Mouse (Mus musculus) CH12.LX (cell line): ENCODE measurements at regions not wholly inside any gene's neighbourhood (a gene's known extent, or its start where the extent isn't known, plus 50 kb on each side); places are given as distances from the start of the nearest gene placed in this dataset.

Experiments
- DNase-seq: peaks from one replicate; pipeline ENCODE4 v3.0.0-alpha.2; 2013; ENCODE audit errors: extremely low read depth
- H3K27ac ChIP-seq: 2 replicates; pipeline ENCODE4 v1.5.1; 2012; ENCODE audit warnings: low read depth, mild to moderate bottlenecking, control low read depth, moderate library complexity; ENCODE audit not compliant: insufficient read depth
- H3K27me3 ChIP-seq: replicated peaks from 2 replicates; pipeline ENCODE3; 2012; ENCODE audit warnings: inconsistent platforms
- H3K36me3 ChIP-seq, 2 experiments: replicated peaks in 1 of 2; 2 replicates each; pipeline versions ENCODE3 to v1.6.1; 2012; ENCODE audit warnings: inconsistent platforms in 1 of 2, low read length in 1 of 2, mild to moderate bottlenecking in 1 of 2, mixed read lengths in 1 of 2, moderate library complexity in 1 of 2; ENCODE audit not compliant: control insufficient read depth in 1 of 2, insufficient read depth in 1 of 2
- H3K4me1 ChIP-seq, 2 experiments: 2 replicates each; pipeline ENCODE4 v1.6.1; 2012; ENCODE audit warnings: inconsistent platforms in 1 of 2, moderate library complexity in 1 of 2; ENCODE audit not compliant: insufficient read depth in 2 of 2, control insufficient read depth in 1 of 2
- H3K4me2 ChIP-seq: 2 replicates; pipeline ENCODE4 v1.6.1; 2012; ENCODE audit warnings: low read depth, mild to moderate bottlenecking, control low read depth; ENCODE audit not compliant: poor library complexity, insufficient read depth, severe bottlenecking
- H3K4me3 ChIP-seq, 3 experiments: fragments of 150-350 bp in 1 of 3; sonication (generic) in 1 of 3; replicated peaks in 1 of 3; 2 replicates each; pipeline versions ENCODE3 to v1.5.1; 2011 to 2012; ENCODE audit warnings: low read depth in 2 of 3, low read length in 2 of 3, mild to moderate bottlenecking in 2 of 3, moderate library complexity in 2 of 3, control low read depth in 1 of 3, improper control_type of control experiment in 1 of 3, inconsistent platforms in 1 of 3, mixed read lengths in 1 of 3; ENCODE audit not compliant: poor library complexity in 1 of 3
- H3K79me2 ChIP-seq: replicated peaks from 2 replicates; pipeline ENCODE4 v1.6.1; 2012; ENCODE audit warnings: mild to moderate bottlenecking, moderate library complexity; ENCODE audit not compliant: control insufficient read depth, poor library complexity, insufficient read depth, severe bottlenecking; ENCODE audit errors: extremely low read depth
- H3K9ac ChIP-seq: 2 replicates; pipeline ENCODE4 v1.6.1; 2012; ENCODE audit warnings: low read depth, mild to moderate bottlenecking, control low read depth, moderate library complexity; ENCODE audit not compliant: insufficient read depth
- H3K9me3 ChIP-seq: replicated peaks from 2 replicates; pipeline ENCODE3; 2012; ENCODE audit warnings: low read length, inconsistent platforms, mixed read lengths
- CHD1 ChIP-seq: IDR thresholded peaks from 2 replicates; pipeline ENCODE4 v1.6.1; 2012; ENCODE audit warnings: low read depth, low read length, improper control_type of control experiment, inconsistent platforms
- CHD2 ChIP-seq: IDR thresholded peaks from 2 replicates; pipeline ENCODE4 v1.6.1; 2011; ENCODE audit warnings: low read length, improper control_type of control experiment
- CTCF ChIP-seq, 2 experiments: IDR thresholded peaks in 1 of 2; conservative IDR thresholded peaks in 1 of 2; 2 replicates each; pipeline ENCODE4 v1.5.1; 2011 to 2012; ENCODE audit warnings: low read depth in 2 of 2, low read length in 2 of 2, improper control_type of control experiment in 1 of 2, inconsistent platforms in 1 of 2, mild to moderate bottlenecking in 1 of 2, moderate library complexity in 1 of 2
- E2F4 ChIP-seq: IDR thresholded peaks from 2 replicates; pipeline ENCODE4 v1.6.1; 2011; ENCODE audit warnings: low read depth, low read length, improper control_type of control experiment; ENCODE audit not compliant: insufficient replicate concordance
- ETS1 ChIP-seq: conservative IDR thresholded peaks from 2 replicates; pipeline ENCODE4 v1.6.1; 2012; ENCODE audit warnings: low read depth, mild to moderate bottlenecking, inconsistent platforms, low read length, improper control_type of control experiment, moderate library complexity
- GABPA ChIP-seq: IDR thresholded peaks from 2 replicates; pipeline ENCODE4 v1.6.1; 2012; ENCODE audit warnings: low read depth, low read length, improper control_type of control experiment, inconsistent platforms; ENCODE audit not compliant: insufficient replicate concordance
- HCFC1 ChIP-seq: IDR thresholded peaks from 2 replicates; pipeline ENCODE4 v1.6.1; 2012; ENCODE audit warnings: low read depth, mild to moderate bottlenecking, inconsistent platforms, low read length, improper control_type of control experiment
- IRF4 ChIP-seq: IDR thresholded peaks from 2 replicates; pipeline ENCODE4 v1.6.1; 2014; ENCODE audit warnings: low read depth, mild to moderate bottlenecking, inconsistent platforms, low read length, improper control_type of control experiment
- JUND ChIP-seq: conservative IDR thresholded peaks from 2 replicates; pipeline ENCODE4 v1.6.1; 2011; ENCODE audit warnings: low read depth, low read length, improper control_type of control experiment
- KAT2A ChIP-seq: IDR thresholded peaks from 2 replicates; pipeline ENCODE4 v1.6.1; 2012; ENCODE audit warnings: low read length, improper control_type of control experiment, inconsistent platforms; ENCODE audit not compliant: insufficient replicate concordance
- MAX ChIP-seq: IDR thresholded peaks from 2 replicates; pipeline ENCODE4 v1.6.1; 2011; ENCODE audit warnings: low read length, improper control_type of control experiment
- MAZ ChIP-seq: IDR thresholded peaks from 2 replicates; pipeline ENCODE4 v1.6.1; 2012; ENCODE audit warnings: low read depth, mild to moderate bottlenecking, inconsistent platforms, low read length, improper control_type of control experiment, moderate library complexity
- MXI1 ChIP-seq: IDR thresholded peaks from 2 replicates; pipeline ENCODE4 v1.6.1; 2011; ENCODE audit warnings: mild to moderate bottlenecking, low read depth, low read length, improper control_type of control experiment
- MYC ChIP-seq: IDR thresholded peaks from 2 replicates; pipeline ENCODE4 v1.6.1; 2011; ENCODE audit warnings: low read depth, mild to moderate bottlenecking, improper control_type of control experiment, low read length
- NELFE ChIP-seq: IDR thresholded peaks from 2 replicates; pipeline ENCODE4 v1.6.1; 2011; ENCODE audit warnings: low read depth, low read length, improper control_type of control experiment
- NRF1 ChIP-seq: IDR thresholded peaks from 2 replicates; pipeline ENCODE4 v1.6.1; 2014; ENCODE audit warnings: low read depth, mild to moderate bottlenecking, inconsistent platforms, low read length, improper control_type of control experiment, moderate library complexity
- PAX5 ChIP-seq: IDR thresholded peaks from 2 replicates; pipeline ENCODE4 v1.6.1; 2012; ENCODE audit warnings: low read length, inconsistent platforms, mixed read lengths
- POLR2AphosphoS2 ChIP-seq: IDR thresholded peaks from 2 replicates; pipeline ENCODE4 v1.6.1; 2011; ENCODE audit warnings: low read depth, low read length, improper control_type of control experiment
- RAD21 ChIP-seq: IDR thresholded peaks from 2 replicates; pipeline ENCODE4 v1.6.1; 2011; ENCODE audit warnings: low read depth, mild to moderate bottlenecking, low read length, improper control_type of control experiment, moderate library complexity
- RCOR1 ChIP-seq: conservative IDR thresholded peaks from 2 replicates; pipeline ENCODE4 v1.6.1; 2012; ENCODE audit warnings: low read depth, mild to moderate bottlenecking, inconsistent platforms, low read length, improper control_type of control experiment
- USF1 ChIP-seq: IDR thresholded peaks from 2 replicates; pipeline ENCODE4 v1.6.1; 2014; ENCODE audit warnings: low read depth, mild to moderate bottlenecking, inconsistent platforms, low read length, improper control_type of control experiment
- ZC3H11A ChIP-seq: IDR thresholded peaks from 2 replicates; pipeline ENCODE4 v1.6.1; 2012; ENCODE audit warnings: low read depth, mild to moderate bottlenecking, inconsistent platforms, low read length, improper control_type of control experiment
- ZKSCAN1 ChIP-seq: IDR thresholded peaks from 2 replicates; pipeline ENCODE4 v1.6.1; 2012; ENCODE audit warnings: low read depth, inconsistent platforms, low read length, improper control_type of control experiment, borderline replicate concordance
- ZMIZ1 ChIP-seq: IDR thresholded peaks from 2 replicates; pipeline ENCODE4 v1.6.1; 2012; ENCODE audit warnings: low read depth, mild to moderate bottlenecking, inconsistent platforms, low read length, improper control_type of control experiment
- ZNF384 ChIP-seq: IDR thresholded peaks from 2 replicates; pipeline ENCODE4 v1.6.1; 2012; ENCODE audit warnings: low read depth, low read length, improper control_type of control experiment, inconsistent platforms
- dilution Hi-C: fragments of 300-500 bp; cut with MboI; formaldehyde crosslinking; loops from 2 replicates; pipeline ENCODE4 v1.14.3; 2020; ENCODE audit warnings: low sequenced_read_pairs; ENCODE audit not compliant: extremely low pct_unique_long_range_greater_than_20kb, extremely low pct_ligation_motif_present
- in situ Hi-C: fragments of 300-500 bp; cut with MboI; formaldehyde crosslinking; loops from 3 replicates; pipeline ENCODE4 v1.14.3; 2019; ENCODE audit warnings: low sequenced_read_pairs, low pct_ligation_motif_present, low pct_unique_long_range_greater_than_20kb, mixed read lengths

DNA sequence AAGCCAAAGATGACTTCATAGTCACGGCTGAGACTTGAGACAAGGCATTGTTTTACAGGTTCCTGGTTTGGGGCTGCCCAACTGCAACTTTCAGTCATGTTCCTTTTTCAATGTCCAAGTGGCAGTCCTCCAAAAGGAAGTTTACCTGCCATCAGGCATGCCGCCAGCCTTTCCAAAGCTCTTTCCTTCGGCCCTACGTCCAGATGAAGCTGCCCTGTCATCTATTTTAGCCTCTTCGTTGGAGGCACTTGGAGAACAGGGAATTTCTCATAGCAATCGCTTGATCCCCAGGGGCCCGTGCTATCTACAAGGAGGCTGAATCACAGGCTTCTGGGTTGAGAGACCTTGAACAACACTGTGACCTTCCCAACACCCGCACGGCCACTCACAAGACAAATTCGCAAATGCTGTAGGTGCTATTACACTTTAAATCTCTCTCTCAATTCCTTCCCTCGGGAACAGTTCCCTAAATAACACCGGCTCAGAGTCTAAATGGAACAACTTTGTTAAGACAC lies 468.4 kb downstream of the Efna5 start:
- H3K27me3 ChIP-seq, result no peaks in the 10 kb centered on the region
- no peak overlapping the region for H3K27ac ChIP-seq
- no peaks in the 10 kb centered on the region for H3K4me1 ChIP-seq
- peaks cover 44% of the 10 kb centered on the region for H3K9me3 ChIP-seq
- no peaks in the 10 kb centered on the region for H3K79me2 ChIP-seq
- in situ Hi-C loops (no loop called here), dilution Hi-C loops (no loop called here)
- no peak for DNase-seq
- H3K9ac ChIP-seq, result no peak overlapping the region
- H3K36me3 ChIP-seq, result no peaks in the 10 kb centered on the region
- H3K4me2 ChIP-seq, result no peak overlapping the region
- TF ChIP-seq ZKSCAN1 (no peak), ZC3H11A (no peak), CTCF (conservative IDR thresholded peaks at IDR 0.05 in 1 of 2, IDR thresholded peaks at IDR 0.05 in 1 of 2; ENCODE audit: low read depth in 2 of 2, low read length in 2 of 2) (no peak), HCFC1 (no peak), MAX (no peak), KAT2A (no peak), ZMIZ1 (no peak), JUND (no peak), IRF4 (no peak), CHD1 (no peak), MXI1 (no peak), CHD2 (no peak), POLR2AphosphoS2 (no peak), GABPA (no peak)
- H3K4me3 ChIP-seq, result no peak overlapping the region

DNA sequence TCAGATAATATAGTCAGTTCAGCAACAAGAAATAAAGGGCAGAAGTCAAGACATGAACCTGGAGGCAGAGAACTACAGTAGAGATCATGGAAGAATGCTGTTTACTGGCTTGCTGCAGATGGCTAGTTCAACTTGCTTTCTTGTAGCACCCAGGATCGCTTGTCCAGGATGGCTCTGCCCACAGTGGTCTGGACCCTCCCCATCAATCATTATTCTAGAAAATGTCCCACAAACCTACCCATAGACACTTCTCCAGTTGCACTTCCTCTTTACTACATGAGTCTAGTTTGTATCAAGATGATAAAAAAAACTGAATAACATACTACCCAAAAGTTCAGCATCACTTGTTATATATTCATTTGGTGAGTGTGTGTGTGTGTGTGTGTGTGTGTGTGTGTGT lies 477.4 kb downstream of the Efna5 start:
- H3K4me3 ChIP-seq, result no peak overlapping the region
- no peak overlapping the region for H3K9ac ChIP-seq
- H3K27ac ChIP-seq, result no peak overlapping the region
- DNase-seq, result no peak
- in situ Hi-C loops (no loop called here), dilution Hi-C loops (no loop called here)
- H3K27me3 ChIP-seq, result no peaks in the 10 kb centered on the region
- no peaks in the 10 kb centered on the region for H3K4me1 ChIP-seq
- no peaks in the 10 kb centered on the region for H3K36me3 ChIP-seq
- peaks cover 9% of the 10 kb centered on the region for H3K9me3 ChIP-seq
- no peak for TF ChIP-seq RAD21
- no peak for TF ChIP-seq POLR2AphosphoS2
- TF ChIP-seq RCOR1, result no peak
- TF ChIP-seq IRF4, result no peak
- TF ChIP-seq MAZ, result no peak
- no peak for TF ChIP-seq MYC
- TF ChIP-seq ZMIZ1, result no peak
- no peak for TF ChIP-seq NELFE
- no peak for TF ChIP-seq CTCF (conservative IDR thresholded peaks at IDR 0.05 in 1 of 2, IDR thresholded peaks at IDR 0.05 in 1 of 2; ENCODE audit: low read depth in 2 of 2, low read length in 2 of 2)
- no peak for TF ChIP-seq PAX5
- TF ChIP-seq USF1, result no peak
- no peak for TF ChIP-seq E2F4
- no peak for TF ChIP-seq NRF1
- no peak for TF ChIP-seq ZNF384
- TF ChIP-seq ETS1, result no peak
- TF ChIP-seq CHD2, result no peak
- no peak overlapping the region for H3K4me2 ChIP-seq
- no peaks in the 10 kb centered on the region for H3K79me2 ChIP-seq
